Mouse (Mus musculus) cerebellum, adult (tissue): ENCODE results near the gene Frmpd2.
"Not testable (repeated sequence)": the region's sequence is repeated elsewhere in the genome, so short reads cannot be mapped to it uniquely, and the experiment has no call there.

Experiments
- ATAC-seq: cut with Nextera tagmentation; 2 replicates; pipeline ENCODE4 v1.9.2; 2017; ENCODE audit warnings: mild to moderate bottlenecking, moderate library complexity, mixed read lengths; ENCODE audit not compliant: insufficient number of reproducible peaks, low FRiP score, low TSS enrichment

Frmpd2 gene

DNA sequence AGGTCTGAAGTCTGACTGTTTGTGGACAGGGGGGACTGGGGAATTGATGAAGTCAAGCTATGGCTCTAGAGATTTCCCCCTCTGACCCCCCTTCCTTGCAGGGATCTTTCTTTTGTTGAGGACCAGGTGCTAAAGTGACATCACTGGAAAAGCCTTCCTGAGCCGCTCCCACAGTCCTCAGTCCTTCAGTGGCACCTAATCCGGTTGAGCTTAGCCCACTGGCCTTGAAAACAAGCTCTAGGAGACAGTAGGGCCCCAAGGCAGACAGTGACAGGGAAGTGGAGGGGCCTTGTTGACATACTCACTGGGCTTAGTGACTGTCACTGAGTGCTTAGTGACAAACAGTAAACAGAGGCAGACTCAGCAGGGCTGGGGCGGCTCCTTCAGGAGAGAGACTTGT, at the start of gene Frmpd2:
Gene Frmpd2 (plus strand): TSS at position 366 of the 400 bp plus-strand sequence.
- ATAC-seq, result no peak

DNA sequence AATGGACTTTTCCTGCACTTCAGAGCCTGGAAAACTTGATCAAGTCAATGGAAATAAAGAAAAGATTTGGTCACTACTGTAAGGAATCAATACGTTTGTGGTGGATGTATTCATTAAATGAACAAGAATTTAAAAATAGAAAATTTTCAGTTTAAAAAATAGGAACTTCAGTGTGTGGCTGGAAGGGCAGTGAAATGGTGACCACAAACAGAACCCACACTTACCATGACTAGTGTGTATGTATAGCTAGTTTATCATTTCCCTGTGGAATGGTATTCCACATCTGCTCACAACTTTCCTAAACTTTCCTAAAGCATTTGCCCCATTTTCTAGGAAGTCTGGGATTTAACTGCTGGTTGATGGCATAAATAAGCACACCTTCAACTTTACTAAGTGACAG, 48.5 kb upstream of the Frmpd2 start:
- ATAC-seq, result no peak

DNA sequence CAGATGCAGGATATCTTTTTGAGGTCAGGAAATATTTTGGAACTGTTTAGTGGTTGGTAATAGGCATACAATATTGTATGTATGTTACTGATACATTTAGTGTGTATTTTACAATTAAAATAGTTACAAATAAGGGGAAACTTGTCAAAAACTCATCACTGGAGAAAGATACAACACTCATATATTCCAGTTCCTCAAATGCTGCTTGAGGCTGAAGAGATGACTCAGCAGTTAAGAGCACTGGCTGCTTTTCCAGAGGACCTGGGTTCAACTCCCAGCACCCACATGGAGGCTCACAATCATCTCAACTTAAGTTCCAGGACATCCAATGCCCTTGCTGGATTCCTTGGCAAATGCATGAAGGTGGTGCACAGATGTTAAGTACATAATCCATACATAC, 47.4 kb upstream of the Frmpd2 start:
- no peak for ATAC-seq

DNA sequence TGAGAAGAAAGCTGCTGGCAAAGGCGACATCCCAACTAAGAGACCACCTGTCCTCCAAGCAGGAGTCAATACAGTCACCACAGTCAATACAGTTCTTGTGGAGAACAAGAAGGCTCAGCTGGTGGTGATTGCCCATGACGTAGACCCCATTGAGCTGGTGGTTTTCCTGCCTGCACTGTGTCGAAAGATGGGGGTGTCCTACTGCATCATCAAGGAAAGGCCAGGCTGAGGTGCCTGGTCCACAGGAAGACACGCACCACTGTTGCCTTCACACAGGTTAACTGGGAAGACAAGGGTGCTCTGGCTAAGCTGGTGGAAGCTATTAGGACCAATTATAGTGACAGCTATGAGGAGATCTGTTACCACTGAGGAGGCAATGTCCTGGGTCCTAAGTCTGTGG, 39.0 kb upstream of the Frmpd2 start:
- not testable (repeated sequence) for ATAC-seq

DNA sequence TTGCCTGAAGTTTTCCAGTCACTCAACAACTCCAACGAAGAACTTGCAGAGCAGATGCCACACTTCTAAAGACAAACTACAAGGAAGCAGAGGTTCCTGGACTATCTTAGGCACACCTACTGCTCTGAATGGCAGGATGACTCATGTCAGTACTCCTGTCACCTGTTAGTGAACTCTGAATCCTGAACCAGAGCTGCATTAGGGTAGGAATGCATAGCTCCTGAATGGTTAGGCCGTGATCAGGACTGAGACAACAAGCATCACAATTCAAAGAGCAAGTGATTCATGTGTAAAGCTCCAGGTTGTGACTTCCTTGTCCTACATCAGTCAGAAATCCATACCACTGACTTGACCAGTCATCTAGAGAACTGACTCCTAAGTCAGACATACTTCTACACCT, 27.7 kb upstream of the Frmpd2 start:
- ATAC-seq, result no peak

DNA sequence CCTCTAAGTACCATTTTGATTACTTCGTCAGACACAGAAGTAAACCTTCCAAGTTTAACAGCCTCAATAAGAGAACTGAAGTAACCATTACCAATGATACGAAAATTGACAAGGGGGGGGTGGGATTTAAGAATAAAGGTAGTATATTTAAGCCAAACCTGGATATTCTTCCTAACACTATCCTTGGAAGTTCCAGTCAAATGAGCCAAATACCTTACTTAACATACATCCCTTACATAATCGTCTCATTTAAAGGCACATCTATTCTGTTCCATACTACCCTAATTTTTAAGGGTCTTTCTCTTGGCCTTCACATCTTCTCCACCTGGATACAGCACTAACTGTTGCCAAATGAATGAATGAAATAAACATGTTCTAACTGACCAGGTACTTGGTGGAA, 25.5 kb upstream of the Frmpd2 start:
- no peak for ATAC-seq

DNA sequence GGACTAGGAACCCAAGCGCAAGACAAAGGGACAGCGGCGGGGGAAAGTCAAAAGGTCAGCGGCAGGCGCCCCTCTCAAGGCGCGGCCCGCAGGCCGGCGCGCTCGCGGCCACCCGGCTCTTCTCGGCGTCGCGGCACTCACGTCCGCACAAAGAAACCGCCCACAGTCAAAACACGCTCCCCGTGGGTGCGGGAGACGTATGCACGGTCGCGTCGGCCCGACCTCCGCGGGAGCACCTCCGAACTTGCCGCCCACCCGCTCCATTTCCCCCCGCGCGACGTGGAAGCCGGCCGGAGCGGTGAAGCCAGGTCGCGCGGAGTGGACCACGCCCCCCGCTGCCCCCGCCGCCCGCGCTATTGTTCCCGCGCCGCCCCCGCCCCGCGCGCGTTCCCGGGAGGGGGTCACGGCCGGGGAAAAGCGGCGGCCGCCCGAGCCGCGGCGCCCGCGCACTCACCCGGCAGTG, 24.9 kb upstream of the Frmpd2 start:
- peak; percentile 16 for ATAC-seq

DNA sequence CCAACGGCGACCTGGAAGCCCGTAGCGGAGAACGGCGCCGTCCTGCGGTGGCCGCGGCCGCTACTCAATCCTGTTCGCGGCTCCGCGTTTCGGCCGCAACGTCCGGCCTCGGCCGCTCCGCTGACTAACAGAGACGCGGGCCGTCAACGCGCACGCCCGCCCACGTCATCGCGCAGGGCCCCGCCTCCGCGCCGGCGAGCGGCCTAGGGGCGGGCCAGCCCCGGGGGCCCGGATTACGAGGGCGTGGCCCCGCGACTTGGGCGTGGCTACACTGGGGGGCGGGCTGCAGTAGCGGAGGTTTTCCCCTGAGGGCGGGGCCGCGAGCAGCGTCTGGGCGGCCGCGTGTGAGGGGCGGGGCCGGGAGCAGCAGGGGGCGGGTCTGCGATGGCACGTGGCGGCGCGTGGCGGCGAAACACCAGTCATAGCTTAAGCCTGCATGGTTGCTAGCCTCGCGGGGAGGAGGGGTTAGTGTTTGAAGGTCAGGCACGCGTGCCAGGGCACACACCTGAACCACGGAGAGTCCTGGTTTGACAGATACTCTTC, 24.4 kb upstream of the Frmpd2 start, which contains the start of gene Mapk8:
Gene Mapk8 (minus strand): TSS at position 132 of the 543 bp plus-strand sequence.
- ATAC-seq, result peak; percentile 88

DNA sequence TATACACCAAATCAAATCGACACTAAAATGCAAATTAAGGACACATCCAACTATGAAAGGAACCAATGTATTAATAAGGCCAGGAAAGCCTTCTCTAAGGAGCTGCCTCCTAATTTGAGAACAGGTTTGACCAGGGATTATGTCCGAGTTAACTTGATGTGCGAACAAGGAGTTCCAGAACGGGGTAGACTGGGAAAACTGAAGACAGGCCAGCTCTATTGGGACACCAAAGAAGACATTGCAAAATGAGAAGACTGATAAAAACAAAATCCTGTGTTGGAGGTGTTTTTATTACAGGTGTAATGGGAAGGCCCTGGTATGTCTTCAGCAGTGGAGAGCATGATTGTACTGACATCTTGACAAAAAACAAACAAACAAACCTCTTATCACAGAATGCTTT, 23.2 kb upstream of the Frmpd2 start:
- no peak for ATAC-seq

DNA sequence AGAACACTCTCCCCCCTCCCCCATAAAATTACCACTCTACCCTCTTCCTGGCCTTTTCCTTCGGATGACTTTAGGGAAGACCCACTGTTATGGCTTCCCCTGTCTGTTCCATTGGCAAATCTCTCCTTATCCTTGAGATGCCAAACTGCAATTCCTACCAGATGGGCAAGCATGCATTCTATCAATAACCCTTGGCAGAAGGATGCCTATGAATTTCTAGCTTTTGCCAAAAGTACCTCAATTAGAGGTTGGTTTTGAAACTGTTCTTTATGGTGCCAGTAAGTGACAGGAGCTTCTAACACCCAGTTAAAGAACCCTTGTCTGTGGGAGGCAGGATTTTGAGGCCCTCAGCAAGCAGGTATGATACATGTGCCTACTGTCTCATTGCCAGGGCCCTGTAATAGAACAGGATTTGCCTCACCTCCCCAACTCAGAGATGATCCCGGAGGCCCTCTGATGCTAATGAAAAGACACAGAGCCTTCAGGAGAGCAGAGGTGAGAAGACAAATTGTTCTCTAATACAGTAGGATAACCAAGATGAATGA, 22.1 kb upstream of the Frmpd2 start:
- ATAC-seq, result no peak

DNA sequence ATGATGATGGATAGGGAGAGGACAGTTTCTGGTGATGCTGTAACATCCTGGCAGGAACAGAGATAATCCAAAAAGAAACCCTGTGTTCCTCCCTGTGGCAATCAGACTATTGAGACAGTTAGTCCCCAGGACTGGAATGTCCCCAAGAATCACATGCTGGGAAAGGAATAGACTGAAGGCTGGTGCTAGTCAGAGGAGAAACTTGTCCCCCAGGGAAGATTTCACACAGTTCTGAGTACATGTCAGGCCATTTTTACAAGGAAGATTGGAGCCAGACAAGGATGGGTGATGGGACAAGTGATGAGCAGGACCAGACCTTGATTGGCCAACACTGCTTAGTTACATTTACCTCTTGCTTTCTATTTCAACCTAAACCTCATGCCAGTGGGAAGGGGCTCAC, 21.2 kb upstream of the Frmpd2 start:
- no peak for ATAC-seq

DNA sequence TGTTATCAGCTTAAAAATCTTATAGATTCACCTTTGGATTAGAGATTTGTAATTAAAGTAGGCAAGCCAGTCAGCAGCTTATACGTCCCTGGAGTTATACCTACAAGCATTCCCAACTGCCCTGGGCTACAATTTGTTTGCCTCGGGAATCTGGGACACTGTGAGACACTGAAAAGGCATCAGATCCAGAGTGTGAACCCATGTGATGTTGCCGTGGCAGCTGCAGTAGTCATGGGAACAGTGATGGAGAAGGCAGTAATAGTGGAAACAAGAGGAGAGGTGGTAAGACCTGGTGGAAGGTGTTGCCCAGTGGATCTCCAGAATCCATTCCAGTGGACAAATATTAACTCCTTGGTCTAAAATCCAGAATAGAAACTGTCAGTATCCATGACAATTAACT, 7.8 kb upstream of the Frmpd2 start:
- ATAC-seq, result no peak

DNA sequence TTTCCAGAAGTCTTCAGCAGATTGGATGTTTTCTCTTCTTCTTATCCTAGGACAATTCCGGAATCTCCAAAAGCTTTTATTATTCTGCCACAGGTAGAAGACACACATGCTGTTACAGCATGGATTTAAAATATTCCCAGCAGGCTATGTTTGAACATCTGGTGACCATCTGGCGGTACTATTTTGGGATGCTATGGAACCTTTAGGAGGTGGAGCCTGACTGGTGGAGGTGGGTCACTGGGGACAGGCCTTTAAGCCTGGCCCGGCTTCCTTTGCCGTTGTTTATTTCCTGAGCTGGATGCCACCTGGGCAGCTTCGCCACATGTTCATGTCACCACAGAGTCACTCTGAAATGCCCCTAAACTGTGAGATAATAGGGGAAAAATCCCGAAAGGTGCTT, 3.7 kb upstream of the Frmpd2 start:
- no peak for ATAC-seq

DNA sequence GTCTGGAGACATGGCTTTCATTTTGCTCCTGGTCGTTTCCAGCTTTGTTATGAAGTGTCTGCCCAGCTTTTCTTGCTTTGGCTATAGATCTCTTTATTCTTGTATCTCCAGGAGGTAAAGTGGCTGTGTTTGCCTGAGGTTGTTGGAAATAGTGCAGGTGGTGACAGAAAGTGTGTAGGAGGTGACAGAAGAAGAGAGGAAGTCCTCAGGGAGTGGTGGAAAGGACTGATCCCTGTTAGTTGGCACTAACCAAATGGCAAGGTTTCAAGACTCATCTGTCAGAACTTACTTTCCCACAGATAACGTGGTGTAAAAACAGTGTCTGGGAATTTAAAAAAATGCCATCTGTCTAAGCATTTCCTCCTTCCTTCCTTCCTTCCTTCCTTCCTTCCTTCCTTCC, 3.0 kb downstream of the Frmpd2 start:
- ATAC-seq, result no peak

DNA sequence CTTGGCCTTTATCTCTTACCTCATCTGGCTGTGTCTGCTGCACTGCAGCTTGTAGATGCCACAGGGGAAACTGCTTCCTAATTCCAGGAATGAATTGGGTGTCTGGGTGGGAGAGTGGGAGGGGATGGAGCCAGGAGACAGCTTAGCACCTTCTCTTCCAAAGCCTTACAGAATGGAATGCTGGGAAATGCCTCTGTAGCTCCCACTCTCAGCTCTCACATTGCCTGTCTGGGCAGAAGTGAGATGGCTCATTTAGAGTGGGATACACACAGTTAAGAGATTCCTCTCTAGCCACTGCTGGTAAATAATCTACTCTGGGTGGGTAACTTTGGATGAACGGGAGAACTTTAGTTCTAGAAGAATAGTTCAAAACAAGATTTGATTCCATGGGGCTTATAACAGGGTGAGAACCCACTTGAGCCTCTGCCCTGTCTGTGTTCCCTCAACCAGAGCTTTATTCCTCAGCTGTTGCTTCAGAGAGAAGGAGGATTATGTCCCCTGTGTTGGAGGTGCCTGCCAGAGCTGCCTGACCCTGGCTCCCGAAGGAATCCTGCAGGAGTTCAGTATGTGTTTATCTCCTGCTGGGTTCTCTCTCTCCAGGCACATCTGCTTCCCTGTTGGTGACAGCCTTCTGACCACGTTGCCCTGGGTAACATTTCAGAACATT, 4.7 kb downstream of the Frmpd2 start:
- ATAC-seq, result no peak

DNA sequence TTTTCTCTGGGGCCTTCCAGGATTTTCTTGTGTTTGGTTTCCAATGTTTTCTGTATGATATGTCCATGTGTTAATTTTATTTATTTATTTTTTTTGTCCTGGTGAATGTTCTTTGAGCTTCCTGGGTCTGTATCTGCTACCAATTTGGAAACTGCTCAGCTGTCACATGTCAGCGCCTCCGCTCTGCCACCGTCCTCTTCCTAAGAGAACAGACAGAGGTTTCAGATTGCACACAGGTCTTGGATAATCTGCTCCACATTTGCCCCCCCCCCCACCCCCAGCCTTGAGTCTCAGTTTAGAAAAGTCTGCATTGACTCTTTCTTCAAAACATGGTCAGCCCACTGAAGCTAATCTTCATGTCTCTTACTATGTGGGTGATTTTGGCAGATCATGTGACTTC, 10.5 kb downstream of the Frmpd2 start:
- no peak for ATAC-seq

DNA sequence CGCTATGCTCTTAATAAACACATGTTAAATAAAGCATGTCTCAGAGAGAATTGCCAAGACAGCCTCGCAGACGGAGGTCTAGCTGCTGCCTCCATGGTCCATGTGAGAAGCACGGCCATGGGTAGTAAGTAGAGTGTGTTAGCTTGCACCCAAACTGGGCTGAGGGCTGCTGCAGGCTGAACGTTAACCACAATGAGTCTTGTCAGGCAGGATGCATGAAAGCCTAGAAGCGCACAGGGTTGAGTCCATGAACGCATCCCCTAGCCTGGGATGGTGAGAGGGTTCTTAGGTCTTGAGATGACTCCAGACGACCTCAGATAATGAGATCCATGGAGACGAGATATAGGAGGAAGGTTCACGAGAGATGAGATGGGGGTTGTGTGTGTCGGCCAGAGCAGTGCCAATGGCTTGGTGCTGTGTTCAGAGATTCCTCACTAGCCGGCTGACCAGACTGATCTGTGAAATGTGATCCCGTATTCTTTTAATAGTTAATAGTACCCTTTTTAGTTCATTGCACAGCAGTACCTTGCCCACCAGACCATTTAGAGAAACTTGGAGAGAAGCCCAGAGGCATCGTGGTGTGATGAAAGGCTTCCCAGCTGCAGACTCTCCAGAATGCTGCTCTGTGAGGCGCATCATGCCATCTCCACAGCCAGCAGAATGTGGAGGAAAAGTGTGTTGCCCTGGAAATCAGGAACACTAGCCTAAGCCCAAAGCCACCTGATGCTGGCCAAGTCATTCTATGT, 16.5 kb downstream of the Frmpd2 start:
- no peak for ATAC-seq

DNA sequence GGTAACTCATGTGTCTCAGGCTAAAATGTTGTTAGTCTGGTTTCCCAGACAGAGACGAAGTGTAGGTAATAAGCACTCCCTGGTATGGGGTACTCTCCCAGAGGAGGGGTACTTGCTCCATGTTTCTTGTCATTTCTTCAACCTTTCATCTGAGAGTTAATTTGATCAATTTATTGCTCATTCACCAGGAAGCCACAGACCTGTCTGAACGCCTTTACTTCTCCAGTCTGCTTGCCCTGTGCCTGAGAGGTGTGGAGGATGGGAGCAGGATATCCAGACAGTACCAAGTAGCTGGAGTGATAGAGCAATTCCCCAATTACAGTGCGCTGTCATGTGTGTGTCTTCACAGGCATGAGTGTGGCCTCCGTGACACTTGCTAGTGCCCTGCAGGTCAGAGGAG, 23.7 kb downstream of the Frmpd2 start:
- no peak for ATAC-seq

DNA sequence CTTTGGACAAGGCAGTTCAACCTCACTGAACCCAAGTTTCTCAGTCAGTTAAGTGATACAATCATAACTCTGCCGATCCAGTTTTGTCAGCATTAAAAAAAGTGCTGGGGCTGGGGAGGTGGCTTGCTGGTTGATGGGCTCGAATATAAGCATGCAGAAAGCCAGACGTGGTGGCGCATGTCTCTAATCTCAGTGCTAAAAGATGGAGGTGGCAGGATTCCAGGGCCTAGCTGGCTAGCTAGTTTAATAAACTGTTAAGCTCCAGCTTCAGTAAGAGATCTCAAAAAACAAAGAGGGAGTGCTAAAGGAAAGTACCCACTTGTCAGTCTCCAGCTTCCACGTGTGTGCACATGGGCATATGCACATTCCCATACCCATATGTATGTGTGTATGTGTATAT, 25.9 kb downstream of the Frmpd2 start:
- ATAC-seq, result no peak

DNA sequence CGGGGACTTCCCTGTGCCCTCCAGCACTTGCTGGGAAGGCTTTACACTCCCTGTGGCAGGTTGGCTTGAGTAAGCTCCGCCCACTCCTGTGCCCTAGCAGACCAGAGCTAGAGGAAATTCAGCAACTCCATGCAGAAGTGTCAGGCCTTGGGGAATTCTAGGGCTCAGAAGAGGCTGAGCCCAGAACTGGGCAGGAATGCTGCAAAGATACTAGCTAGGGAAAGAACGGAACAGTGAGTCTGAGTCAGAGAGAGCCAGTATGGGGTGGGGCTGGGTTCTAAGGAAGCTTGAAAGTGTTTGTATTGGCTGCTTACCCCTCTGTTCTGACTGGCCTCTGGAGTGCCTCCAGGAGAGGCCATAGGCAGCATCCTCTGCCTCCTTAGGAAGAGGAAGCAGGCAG, 27.4 kb downstream of the Frmpd2 start:
- ATAC-seq, result no peak

DNA sequence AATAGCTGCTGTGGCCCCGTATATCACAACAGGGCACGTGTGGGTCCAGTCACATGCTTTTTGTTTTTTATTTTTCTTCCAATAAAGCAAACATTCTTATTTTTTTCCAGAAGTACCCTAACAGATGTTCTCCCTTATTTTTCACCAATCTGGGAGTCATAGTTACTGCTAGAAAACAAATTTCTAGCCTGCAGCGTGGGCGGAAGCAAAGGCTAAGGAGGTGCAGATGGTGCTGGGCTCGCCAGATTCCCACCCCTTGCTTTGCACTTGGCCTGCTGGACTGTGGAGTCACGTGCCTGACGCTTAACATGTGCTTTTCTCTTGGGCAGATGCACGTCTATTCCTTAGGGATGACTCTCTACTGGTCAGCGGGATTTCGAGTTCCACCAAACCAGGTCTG, 29.1 kb downstream of the Frmpd2 start:
- ATAC-seq, result no peak
